Mouse (Mus musculus) liver, embryonic 15.5 days (tissue): ENCODE measurements around the gene Rnf220. TPM values are rescaled to one million over a fixed set of nuclear protein-coding genes. Genes with fewer than 3 reads are reported as not detected.

ENCODE experiments used
- ATAC-seq: fragments of 200-750 bp; cut with Nextera tagmentation; 2 replicates; pipeline ENCODE4 v1.8.0; 2017; ENCODE audit warnings: moderate number of reproducible peaks, mild to moderate bottlenecking, moderate library complexity; ENCODE audit not compliant: insufficient read depth
- H3K27ac ChIP-seq: fragments of 300-500 bp; sonication (generic); replicated peaks from 2 replicates; pipeline ENCODE4 v1.5.1; 2015; ENCODE audit warnings: mild to moderate bottlenecking, inconsistent platforms
- H3K27me3 ChIP-seq: fragments of 300-500 bp; sonication (generic); 2 replicates; pipeline ENCODE4 v1.6.1; 2015; ENCODE audit warnings: mild to moderate bottlenecking, inconsistent platforms
- H3K36me3 ChIP-seq: fragments of 300-500 bp; sonication (generic); replicated peaks from 2 replicates; pipeline ENCODE4 v1.6.1; 2015; ENCODE audit warnings: moderate library complexity, mild to moderate bottlenecking, inconsistent platforms
- H3K4me1 ChIP-seq: fragments of 300-500 bp; sonication (generic); replicated peaks from 2 replicates; pipeline ENCODE4 v1.6.1; 2015; ENCODE audit warnings: inconsistent platforms
- H3K4me2 ChIP-seq: fragments of 300-500 bp; sonication (generic); 2 replicates; pipeline ENCODE4 v1.6.1; 2015; ENCODE audit warnings: moderate library complexity, mild to moderate bottlenecking, inconsistent platforms
- H3K4me3 ChIP-seq: fragments of 300-500 bp; sonication (generic); replicated peaks from 2 replicates; pipeline ENCODE4 v1.5.1; 2015; ENCODE audit warnings: mild to moderate bottlenecking, inconsistent platforms
- H3K9ac ChIP-seq: fragments of 300-500 bp; sonication (generic); 2 replicates; pipeline ENCODE4 v1.6.1; 2015; ENCODE audit warnings: moderate library complexity, mild to moderate bottlenecking, inconsistent platforms
- H3K9me3 ChIP-seq: fragments of 300-500 bp; sonication (generic); replicated peaks from 2 replicates; pipeline ENCODE4 v1.6.1; 2016; ENCODE audit warnings: inconsistent platforms
- WGBS: fragments of 180-500 bp; shearing (Covaris S2); methylation state at CpG from one replicate; pipeline ENCODE4 v1.1.7; 2015; ENCODE audit warnings: mixed read lengths; ENCODE audit not compliant: insufficient replicate concordance; 5-methylcytosine and 5-hydroxymethylcytosine counted together
- polyA plus RNA-seq: library from polyadenylated mRNA; unstranded; fragments of >200 nt; fragmentation: Nextera tagmentation; extraction: Ambion mirVana; gene quantifications from 2 replicates; pipeline ENCODE4 v1.2.1, GENCODE M21; 2015

Rnf220 gene
- polyA plus RNA-seq, 1 experiment from 2014 or later: 25.1 TPM

DNA sequence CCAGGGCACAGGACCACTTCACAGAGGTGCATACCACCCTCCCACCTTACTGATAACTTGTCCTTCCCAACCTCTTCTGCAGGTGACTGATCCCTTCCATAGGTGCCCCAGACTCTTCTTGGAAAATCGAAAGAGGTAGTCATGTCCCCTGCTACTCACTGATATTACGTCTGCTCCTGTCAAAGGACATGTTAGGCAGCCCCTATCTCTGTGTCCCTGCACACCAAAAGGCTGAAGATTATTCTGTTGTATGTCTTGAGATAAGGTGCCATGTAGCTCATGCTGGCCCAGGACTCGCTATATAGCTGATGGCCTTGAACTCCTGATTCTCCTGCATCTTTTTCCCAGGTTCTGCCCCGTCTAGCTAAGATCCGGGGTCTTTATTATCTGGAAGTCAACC, 29.1 kb upstream of the Rnf220 start:
- Histone ChIP-seq H3K9me3 (no peaks in the 10 kb centered on the region), H3K4me3 (no peak overlapping the region), H3K4me1 (peaks cover 26% of the 10 kb centered on the region), H3K4me2 (peak overlapping the region; percentile 33; the same call in 1 of the 2 replicates), H3K36me3 (no peaks in the 10 kb centered on the region), H3K9ac (no peak overlapping the region), H3K27me3 (peaks cover 25% of the 10 kb centered on the region), H3K27ac (no peak overlapping the region)
- WGBS: 29% methylated on average over 5 of the region's 5 CpGs
- ATAC-seq: peak; percentile 83

DNA sequence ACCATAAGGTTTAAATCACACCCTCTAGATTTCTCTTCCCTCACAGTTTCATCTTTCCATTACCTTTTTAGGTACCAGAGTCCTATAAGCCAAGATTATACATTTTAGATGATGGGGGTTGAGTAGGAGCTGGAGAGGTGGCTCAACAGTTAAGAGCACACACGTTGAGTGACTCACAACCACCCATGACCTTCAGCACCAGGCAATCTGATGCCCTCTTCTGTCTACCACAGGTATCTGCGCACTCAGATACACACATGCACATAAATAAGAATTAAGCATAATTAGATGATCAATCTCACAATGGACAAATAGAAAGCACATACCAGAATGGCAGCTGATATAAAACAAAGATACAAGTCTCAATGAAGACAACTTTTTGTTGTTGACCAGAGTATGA, 24.5 kb upstream of the Rnf220 start:
- ATAC-seq: no peak
- Histone ChIP-seq H3K27ac (no peak overlapping the region), H3K4me2 (no peak overlapping the region), H3K36me3 (no peaks in the 10 kb centered on the region), H3K27me3 (no peaks in the 10 kb centered on the region; the same call in 1 of the 2 replicates), H3K4me3 (no peak overlapping the region), H3K9ac (no peak overlapping the region), H3K9me3 (no peaks in the 10 kb centered on the region), H3K4me1 (peaks cover 20% of the 10 kb centered on the region)
- WGBS: 52% methylated on average over 2 of the region's 2 CpGs

DNA sequence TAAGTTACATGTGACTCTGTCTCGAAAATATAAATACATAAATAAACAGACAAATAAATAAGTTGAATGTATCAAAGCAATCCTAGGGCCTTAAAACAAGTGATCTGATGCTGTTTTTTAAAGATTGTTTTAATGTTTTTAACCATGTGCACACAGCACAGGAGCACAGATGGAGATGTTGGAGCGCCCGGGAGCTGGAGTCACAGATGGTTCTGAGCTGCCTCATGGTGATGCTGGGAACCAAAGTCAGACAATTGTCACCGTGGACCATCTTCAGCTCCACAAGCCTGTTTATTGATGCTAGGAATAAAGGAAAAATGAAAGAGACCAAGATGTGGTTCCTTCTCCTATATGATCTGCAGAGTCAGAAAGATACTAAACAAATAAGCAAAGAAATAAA, 21.4 kb upstream of the Rnf220 start:
- no peak for ATAC-seq
- H3K4me3 ChIP-seq: no peak overlapping the region
- H3K4me1 ChIP-seq: no peaks in the 10 kb centered on the region
- no peaks in the 10 kb centered on the region for H3K9me3 ChIP-seq
- 0 out of 2 replicates have a peak, but pooled peaks cover 8% of the 10 kb centered on the region for H3K27me3 ChIP-seq
- H3K36me3 ChIP-seq: no peaks in the 10 kb centered on the region
- 75% methylated on average over 4 of the region's 4 CpGs for WGBS
- H3K4me2 ChIP-seq: no peak overlapping the region
- no peak overlapping the region for H3K9ac ChIP-seq
- H3K27ac ChIP-seq: no peak overlapping the region

DNA sequence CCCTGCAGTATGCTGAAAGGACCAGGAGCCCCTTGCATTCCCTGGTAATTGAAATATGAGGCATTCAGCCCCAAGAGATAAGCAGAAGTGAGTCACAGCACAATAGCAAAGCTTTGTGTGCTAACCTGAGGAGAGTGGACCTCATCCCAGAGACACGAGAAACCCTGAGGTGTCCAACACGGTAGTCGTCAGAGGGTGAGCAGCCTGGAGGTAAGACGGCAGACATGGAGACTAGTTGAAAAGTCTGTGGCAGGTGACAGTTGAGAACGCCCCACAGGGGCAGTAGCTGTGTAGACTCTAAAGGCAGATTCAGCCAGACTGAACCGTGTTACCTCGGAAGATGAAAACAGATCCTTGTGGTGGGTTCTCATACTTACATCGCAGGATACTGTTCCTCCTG, 2.2 kb upstream of the Rnf220 start:
- no peak overlapping the region for H3K9ac ChIP-seq
- no peak overlapping the region for H3K27ac ChIP-seq
- no peak overlapping the region for H3K4me3 ChIP-seq
- peaks cover 66% of the 10 kb centered on the region for H3K27me3 ChIP-seq
- H3K4me2 ChIP-seq: no peak overlapping the region
- 72% methylated on average over 8 of the region's 8 CpGs for WGBS
- peaks cover 26% of the 10 kb centered on the region for H3K4me1 ChIP-seq
- no peak for ATAC-seq
- H3K36me3 ChIP-seq: no peaks in the 10 kb centered on the region
- 0 out of 2 replicates have a peak, but pooled peaks cover 3% of the 10 kb centered on the region for H3K9me3 ChIP-seq

DNA sequence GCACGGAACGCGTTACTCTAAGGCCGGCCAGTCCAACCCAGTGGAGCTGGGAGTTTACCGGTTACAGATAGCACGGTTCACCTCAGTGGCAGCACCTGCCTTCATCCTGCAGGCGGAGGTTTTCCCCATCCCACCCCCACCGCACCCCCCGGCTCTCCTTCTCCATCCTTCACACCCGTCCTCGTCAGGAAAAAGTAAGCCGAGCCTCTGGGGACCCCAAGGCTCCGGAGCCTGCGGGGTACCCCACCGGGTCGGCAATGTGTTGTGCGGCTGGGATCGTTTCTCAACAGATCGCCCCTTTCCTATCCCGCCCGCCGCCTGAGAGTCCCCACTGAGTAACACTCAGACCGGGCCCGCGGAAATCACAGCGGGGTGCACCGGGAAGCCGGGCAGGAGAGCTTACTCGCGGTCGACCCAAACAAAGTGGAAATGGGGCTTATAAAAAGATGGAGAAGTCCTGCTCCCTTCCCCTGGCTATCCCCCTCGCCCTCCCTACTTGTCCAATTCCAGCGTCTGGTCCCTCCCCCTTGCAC, 917 bp downstream of the Rnf220 start:
- no peak overlapping the region for H3K27ac ChIP-seq
- peaks cover 38% of the 10 kb centered on the region for H3K4me1 ChIP-seq
- H3K9me3 ChIP-seq: no peaks in the 10 kb centered on the region
- under 1% methylated on average over 33 of the region's 33 CpGs for WGBS
- peak overlapping the region; percentile 60 for H3K4me3 ChIP-seq
- H3K36me3 ChIP-seq: no peaks in the 10 kb centered on the region
- H3K4me2 ChIP-seq: peak overlapping the region; percentile 87
- ATAC-seq: no peak
- peaks cover 97% of the 10 kb centered on the region for H3K27me3 ChIP-seq
- H3K9ac ChIP-seq: no peak overlapping the region

DNA sequence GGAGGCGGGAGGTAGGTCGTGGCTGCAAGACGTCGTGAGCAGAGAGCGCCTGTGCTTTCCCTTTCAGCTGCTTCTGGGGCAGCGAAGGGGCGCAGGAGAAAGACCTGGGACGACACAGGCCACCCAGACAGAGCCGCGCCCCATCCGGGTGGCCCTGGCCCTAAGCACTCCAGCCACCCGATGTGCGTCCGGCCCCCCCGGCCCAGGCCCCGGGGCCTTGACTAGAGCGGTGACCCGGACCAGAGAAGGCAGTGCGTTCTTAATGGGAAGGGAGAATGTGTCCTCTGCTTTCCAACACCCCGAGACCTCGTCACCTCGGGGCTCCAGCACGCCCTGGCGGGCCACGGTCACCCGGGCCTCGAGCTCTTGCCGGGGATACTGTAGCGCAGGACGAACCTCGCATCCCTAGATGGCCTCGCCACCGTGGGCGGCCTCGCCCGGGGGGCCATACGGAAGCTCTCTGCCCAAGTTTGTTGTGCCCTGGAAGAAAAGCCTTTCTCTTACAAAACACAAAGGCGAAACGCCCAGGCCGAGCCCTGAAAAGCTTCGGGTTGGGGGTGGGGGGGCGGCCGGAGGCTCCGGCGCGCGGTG, 1.8 kb downstream of the Rnf220 start:
- under 1% methylated on average over 47 of the region's 47 CpGs for WGBS
- ATAC-seq: 0 out of 2 replicates have a peak, but pooled peaks have one; percentile 34
- Histone ChIP-seq H3K4me2 (peak overlapping the region; percentile 87), H3K9me3 (no peaks in the 10 kb centered on the region), H3K27me3 (peaks cover 99% of the 10 kb centered on the region), H3K4me1 (peaks cover 38% of the 10 kb centered on the region), H3K27ac (no peak overlapping the region), H3K4me3 (peak overlapping the region; percentile 60), H3K9ac (peak overlapping the region; percentile 37; the same call in 1 of the 2 replicates), H3K36me3 (no peaks in the 10 kb centered on the region)

DNA sequence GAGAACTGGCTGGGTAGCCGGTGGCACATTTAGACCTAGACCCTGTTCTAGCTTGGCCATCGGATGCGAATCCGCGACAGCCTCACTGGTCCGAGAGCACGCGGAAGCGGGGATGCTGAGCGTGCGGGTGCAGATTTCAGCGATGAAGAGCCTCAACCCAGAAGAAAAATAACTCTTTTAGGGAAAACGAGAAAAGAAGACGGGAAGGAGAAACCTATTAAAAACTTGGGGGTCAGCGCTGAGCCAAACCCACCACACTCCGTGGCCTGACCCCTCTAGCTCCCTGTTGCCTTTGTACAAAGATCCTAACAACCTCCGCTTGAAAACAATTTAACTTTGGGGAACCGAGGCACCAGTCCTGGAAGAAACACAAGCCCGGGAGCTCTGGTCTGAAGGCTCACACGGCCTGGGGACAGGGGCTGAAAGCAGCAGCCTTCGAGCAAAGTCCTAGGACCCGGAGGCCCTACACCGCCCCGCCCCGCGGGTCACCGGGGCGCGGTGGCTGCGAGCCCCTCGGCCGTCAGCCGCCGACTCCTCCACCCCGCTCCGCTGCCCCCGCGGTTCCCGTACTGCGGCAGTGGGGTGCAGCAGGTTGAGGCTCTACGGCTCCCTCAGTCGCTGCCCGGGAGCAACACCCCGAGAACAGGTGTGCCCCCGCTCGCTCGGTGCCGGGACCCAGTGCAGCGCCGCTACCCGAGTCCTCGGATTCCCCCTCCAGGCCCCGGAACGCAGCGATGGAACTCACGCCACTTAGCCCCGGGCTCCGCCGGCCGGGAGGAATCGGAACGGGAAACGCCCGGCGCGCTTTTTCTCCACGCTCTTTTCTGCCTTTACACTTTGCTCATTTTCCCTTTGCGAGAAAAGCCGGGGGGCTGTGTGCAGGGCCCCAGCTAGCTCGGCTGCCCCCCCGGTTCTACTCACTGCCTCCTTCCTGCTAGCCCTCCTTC, 2.7 kb downstream of the Rnf220 start:
- H3K27ac ChIP-seq: no peak overlapping the region
- H3K36me3 ChIP-seq: no peaks in the 10 kb centered on the region
- ATAC-seq: peak; percentile 40; the same call in 1 of the 2 replicates
- peaks cover 99% of the 10 kb centered on the region for H3K27me3 ChIP-seq
- H3K9me3 ChIP-seq: no peaks in the 10 kb centered on the region
- H3K4me3 ChIP-seq: peak overlapping the region; percentile 60
- under 1% methylated on average over 71 of the region's 71 CpGs for WGBS
- H3K4me1 ChIP-seq: peaks cover 38% of the 10 kb centered on the region
- peak overlapping the region; percentile 87 for H3K4me2 ChIP-seq
- H3K9ac ChIP-seq: peak overlapping the region; percentile 37; the same call in 1 of the 2 replicates

DNA sequence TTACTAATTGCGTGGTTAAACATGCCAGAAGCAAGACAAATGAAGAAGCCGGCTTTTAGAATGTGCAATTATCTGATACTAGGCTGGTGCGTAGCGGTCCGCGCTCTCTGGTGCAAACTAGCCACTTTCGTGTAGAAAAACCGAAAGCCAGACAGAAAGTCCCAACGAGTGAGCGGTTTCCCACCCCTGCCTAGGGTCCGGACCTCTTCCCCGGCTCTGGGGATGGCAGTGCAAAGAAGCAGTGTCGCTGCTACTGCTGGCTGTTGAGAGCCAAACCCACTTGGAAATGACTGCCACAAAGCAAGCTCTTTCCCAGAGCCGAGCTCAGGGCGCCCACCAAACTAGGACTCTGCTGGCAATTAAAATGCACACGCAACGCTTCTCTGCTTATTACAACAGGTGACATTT, 3.7 kb downstream of the Rnf220 start:
- under 1% methylated on average over 17 of the region's 17 CpGs for WGBS
- no peaks in the 10 kb centered on the region for H3K36me3 ChIP-seq
- H3K27ac ChIP-seq: no peak overlapping the region
- H3K27me3 ChIP-seq: peaks cover 98% of the 10 kb centered on the region
- no peaks in the 10 kb centered on the region for H3K9me3 ChIP-seq
- H3K4me2 ChIP-seq: peak overlapping the region; percentile 87
- peak overlapping the region; percentile 60 for H3K4me3 ChIP-seq
- peak overlapping the region; percentile 29; the same call in 1 of the 2 replicates for H3K9ac ChIP-seq
- no peak for ATAC-seq
- peaks cover 38% of the 10 kb centered on the region for H3K4me1 ChIP-seq

DNA sequence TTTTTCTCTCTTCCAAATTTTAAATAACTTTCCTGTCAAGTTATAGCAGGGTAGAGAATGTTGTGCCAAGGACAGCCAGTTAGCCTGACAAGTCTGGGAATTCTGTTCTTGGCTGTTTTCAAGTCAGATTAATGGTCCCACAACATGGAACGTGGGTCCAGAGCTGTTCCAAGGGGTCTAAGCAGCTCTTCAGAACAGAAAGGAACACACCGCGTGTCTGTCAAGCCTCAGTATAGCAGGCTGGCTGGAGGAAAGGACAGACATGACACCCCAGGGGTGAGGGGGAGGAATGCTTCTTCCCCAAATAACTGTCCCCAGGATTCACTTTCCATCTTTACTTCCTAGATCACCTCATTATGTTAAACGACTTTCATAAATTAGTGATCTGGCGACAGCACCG, 5.0 kb downstream of the Rnf220 start:
- Histone ChIP-seq H3K27me3 (peaks cover 98% of the 10 kb centered on the region), H3K4me3 (no peak overlapping the region), H3K4me1 (peaks cover 38% of the 10 kb centered on the region), H3K9ac (no peak overlapping the region), H3K27ac (no peak overlapping the region), H3K4me2 (no peak overlapping the region), H3K36me3 (no peaks in the 10 kb centered on the region), H3K9me3 (no peaks in the 10 kb centered on the region)
- 51% methylated on average over 6 of the region's 6 CpGs for WGBS
- no peak for ATAC-seq

DNA sequence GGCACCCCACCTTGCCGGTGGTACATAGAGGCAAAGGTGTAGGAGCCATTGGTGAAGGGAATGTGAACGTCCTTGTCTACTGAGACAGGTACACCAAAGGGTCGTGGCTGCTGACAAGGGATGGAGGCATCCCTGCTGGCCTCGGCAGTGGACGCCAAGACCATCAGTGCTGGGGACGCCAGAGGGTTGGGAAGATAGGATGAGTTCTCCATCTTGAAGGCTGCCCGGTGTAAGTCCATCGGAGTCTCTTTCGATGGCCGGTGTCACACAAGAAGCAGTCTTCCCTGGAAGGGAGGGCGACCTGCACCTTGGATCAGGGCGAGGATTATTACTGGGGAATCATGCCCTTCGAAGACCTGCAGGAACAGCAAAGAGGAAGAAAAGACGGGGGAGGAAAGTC, 6.9 kb downstream of the Rnf220 start:
- WGBS: 72% methylated on average over 14 of the region's 14 CpGs
- no peak overlapping the region for H3K4me3 ChIP-seq

DNA sequence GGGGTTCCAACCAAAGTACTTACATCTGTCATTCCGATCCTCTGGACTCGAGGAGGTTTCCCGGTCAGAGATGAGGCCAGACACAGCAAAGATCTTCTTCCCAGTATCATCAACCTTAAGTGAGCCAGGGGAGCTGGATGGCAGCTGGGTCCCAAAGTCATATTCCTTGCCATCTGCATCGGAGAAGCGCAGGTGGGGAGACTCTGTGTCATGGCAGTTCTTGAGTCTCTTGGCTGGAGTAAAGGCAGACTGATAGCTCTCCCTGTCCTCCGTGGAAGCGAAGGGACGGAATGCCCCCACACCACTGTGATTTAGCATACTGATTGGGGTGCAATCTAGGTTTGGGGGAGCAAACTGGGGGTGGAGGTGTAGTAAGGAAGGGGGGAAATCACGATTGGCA, 7.3 kb downstream of the Rnf220 start:
- H3K27ac ChIP-seq: no peak overlapping the region
- no peak overlapping the region for H3K4me2 ChIP-seq
- no peak overlapping the region for H3K4me3 ChIP-seq
- H3K9ac ChIP-seq: no peak overlapping the region
- 72% methylated on average over 9 of the region's 9 CpGs for WGBS
- no peaks in the 10 kb centered on the region for H3K9me3 ChIP-seq
- ATAC-seq: no peak
- H3K27me3 ChIP-seq: peaks cover 97% of the 10 kb centered on the region
- H3K36me3 ChIP-seq: no peaks in the 10 kb centered on the region
- peaks cover 33% of the 10 kb centered on the region for H3K4me1 ChIP-seq

More for the DNA sequence above, 6.9 kb downstream of the Rnf220 start:
- no peak for ATAC-seq
- H3K4me1 ChIP-seq: peaks cover 33% of the 10 kb centered on the region
- no peaks in the 10 kb centered on the region for H3K9me3 ChIP-seq
- no peaks in the 10 kb centered on the region for H3K36me3 ChIP-seq
- no peak overlapping the region for H3K9ac ChIP-seq
- H3K27ac ChIP-seq: no peak overlapping the region
- peaks cover 97% of the 10 kb centered on the region for H3K27me3 ChIP-seq
- no peak overlapping the region for H3K4me2 ChIP-seq
